Mouse (Mus musculus): ENCODE measurements around the gene Cdc42ep3. TPM values are rescaled to one million over a fixed set of nuclear protein-coding genes. Genes with fewer than 3 reads are reported as not detected.

Cdc42ep3 gene
- 402 and 478 TPM in 2 replicates for polyA plus RNA-seq (2015; fragmentation: Nextera tagmentation; extraction: Ambion mirVana)

GRCm38 (mm10) chr17:79354444-79355270, at the start of gene Cdc42ep3:
TSS of gene Cdc42ep3 (minus strand) at chr17:79355091.

All from urinary bladder, postnatal 0 days (tissue).